In the genomic region with DNA sequence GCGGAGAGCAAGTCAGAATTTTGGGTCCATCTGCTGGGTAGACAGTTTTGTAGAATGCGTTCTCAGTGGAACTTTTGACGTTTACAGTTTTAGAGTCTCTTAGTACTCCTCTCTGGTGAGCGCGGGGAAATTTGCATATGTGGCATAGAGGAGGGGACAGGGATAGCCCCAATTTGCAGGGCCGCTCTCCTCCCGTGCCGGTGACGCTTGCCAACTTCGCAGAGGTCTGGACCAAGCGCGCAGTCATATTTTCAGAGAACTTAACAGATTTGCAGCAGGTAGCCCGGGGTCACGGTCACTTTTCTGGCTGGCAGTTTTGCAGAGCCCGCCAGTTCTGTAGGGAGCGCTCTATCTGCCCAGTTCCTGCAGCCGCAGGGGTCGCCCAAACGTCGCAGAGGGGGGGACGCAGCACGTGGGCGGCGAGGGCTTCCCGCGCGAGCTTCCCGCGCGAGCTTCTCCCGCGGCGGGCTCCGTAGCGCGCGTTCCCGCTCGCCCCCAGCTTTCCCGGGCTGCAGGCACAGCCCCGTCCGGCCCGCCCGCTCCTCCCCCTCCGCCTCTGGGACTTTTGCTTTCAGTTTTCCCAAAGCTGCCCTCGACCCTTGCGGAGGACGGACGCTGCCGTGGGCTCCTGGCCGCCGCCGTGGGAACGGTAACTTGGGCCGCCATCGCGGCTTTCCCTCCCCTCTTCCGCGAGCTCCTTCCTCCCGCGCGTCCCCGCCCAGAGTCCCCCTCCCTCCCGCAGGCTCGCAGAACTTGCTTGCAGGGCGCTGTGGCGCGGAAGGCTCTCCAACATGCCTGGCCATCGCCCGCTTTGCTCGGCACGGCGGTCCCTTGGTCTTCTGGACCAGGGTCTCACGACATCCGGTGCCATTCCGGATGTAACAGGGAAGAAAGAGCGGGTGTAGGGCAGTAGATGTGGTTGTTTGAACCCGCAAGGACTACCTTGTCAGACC, we compare ENCODE assay signal across 8 mouse cellular contexts. TPM values are rescaled to one million over a fixed set of nuclear protein-coding genes. Genes with fewer than 3 reads are reported as not detected.
DNase-seq lines count a peak whose midpoint lies in the region; ATAC-seq and TF ChIP-seq lines count a peak whose summit lies in the region.

A gene (plus strand): TSS at position 461 of the 953 bp plus-strand sequence.

- peaks cover 57% of the 10 kb centered on the region for H3K4me1 ChIP-seq in heart, embryonic 13.5 days
- 0 out of 2 replicates have a peak, but pooled peaks cover 9% of the 10 kb centered on the region for H3K4me1 ChIP-seq in kidney, postnatal 0 days (replicated peaks; ENCODE audit: insufficient read depth, low read length)
- 0 out of 2 replicates have a peak, but pooled peaks cover 6% of the 10 kb centered on the region for H3K4me1 ChIP-seq in lung, embryonic 14.5 days (ENCODE audit: insufficient read depth)

- peak within 1 kb of the TSS; percentile 92 for H3K27ac ChIP-seq in heart, embryonic 13.5 days (replicated peaks)
- peak within 1 kb of the TSS; percentile 91 for H3K27ac ChIP-seq in kidney, postnatal 0 days
- peak within 1 kb of the TSS; percentile 92 for H3K27ac ChIP-seq in lung, embryonic 14.5 days (ENCODE audit: low read depth)

- no peak; the same call in 1 of the 2 replicates for TF ChIP-seq CTCF in kidney, postnatal 0 days (IDR thresholded peaks at IDR 0.05; ENCODE audit: low read depth)
- no peak for TF ChIP-seq CTCF in lung, embryonic 14.5 days (IDR thresholded peaks at IDR 0.05; ENCODE audit: low read depth)

- peak; percentile 84 for DNase-seq in CD4-positive helper T cell, adult 2 months (ENCODE audit: low read depth, low spot score)
- DNase-seq in adrenal gland, adult 2 months, result peak; percentile 84
- DNase-seq in kidney, postnatal 0 days (ENCODE audit: low spot score), result peak; percentile 81
- peak; percentile 81 for DNase-seq in lung, embryonic 14.5 days
- DNase-seq in testis, postnatal 14 days (ENCODE audit: low spot score), result peak; percentile 63

- 1% methylated on average over 78 of the region's 78 CpGs for WGBS in heart, embryonic 13.5 days
- WGBS in kidney, postnatal 0 days, result under 1% methylated on average over 74 of the region's 78 CpGs
- 2% methylated on average over 74 of the region's 78 CpGs for WGBS in lung, embryonic 14.5 days

- peak; percentile 65 for ATAC-seq in erythroblast, adult 5-6 weeks (replicated peaks; ENCODE audit: low FRiP score, poor library complexity, severe bottlenecking)
- peak; percentile 62; the same call in 1 of the 2 replicates for ATAC-seq in heart, embryonic 13.5 days (ENCODE audit: extremely low read depth, insufficient number of reproducible peaks, low FRiP score, low TSS enrichment)
- ATAC-seq in kidney, postnatal 0 days (replicated peaks; ENCODE audit: low FRiP score, low read depth), result peak; percentile 66
- peak; percentile 71 for ATAC-seq in lung, embryonic 14.5 days (ENCODE audit: insufficient read depth)
- peak; percentile 42 for ATAC-seq in neutrophil, adult 5-6 weeks (ENCODE audit: extremely low read depth, insufficient number of reproducible peaks, low FRiP score, poor library complexity, severe bottlenecking)

- no peaks in the 10 kb centered on the region for H3K9me3 ChIP-seq in heart, embryonic 13.5 days
- no peaks in the 10 kb centered on the region for H3K9me3 ChIP-seq in kidney, postnatal 0 days (replicated peaks; ENCODE audit: low read length)
- no peaks in the 10 kb centered on the region for H3K9me3 ChIP-seq in lung, embryonic 14.5 days (ENCODE audit: low read depth, low read length)

- peak within 1 kb of the TSS; percentile 90 for H3K9ac ChIP-seq in heart, embryonic 13.5 days
- H3K9ac ChIP-seq in kidney, postnatal 0 days (ENCODE audit: low read depth, low read length), result peak within 1 kb of the TSS; percentile 74
- peak within 1 kb of the TSS; percentile 83 for H3K9ac ChIP-seq in lung, embryonic 14.5 days

- peaks cover 6% of the 10 kb centered on the region for H3K27me3 ChIP-seq in heart, embryonic 13.5 days (replicated peaks)
- no peaks in the 10 kb centered on the region for H3K27me3 ChIP-seq in kidney, postnatal 0 days (ENCODE audit: insufficient read depth, low read length)
- H3K27me3 ChIP-seq in lung, embryonic 14.5 days (ENCODE audit: insufficient read depth, low read length), result peaks cover 7% of the 10 kb centered on the region; the same call in 1 of the 2 replicates

- H3K4me2 ChIP-seq in heart, embryonic 13.5 days, result peak within 1 kb of the TSS; percentile 85
- H3K4me2 ChIP-seq in kidney, postnatal 0 days (ENCODE audit: low read length), result peak within 1 kb of the TSS; percentile 89
- peak within 1 kb of the TSS; percentile 93 for H3K4me2 ChIP-seq in lung, embryonic 14.5 days

- peak within 1 kb of the TSS; percentile 70 for H3K4me3 ChIP-seq in heart, embryonic 13.5 days
- peak within 1 kb of the TSS; percentile 60 for H3K4me3 ChIP-seq in kidney, postnatal 0 days (replicated peaks; ENCODE audit: low read depth, low read length)
- H3K4me3 ChIP-seq in lung, embryonic 14.5 days (ENCODE audit: low read depth, low read length), result peak within 1 kb of the TSS; percentile 69

- H3K36me3 ChIP-seq in heart, embryonic 13.5 days, result peaks cover 8% of the 10 kb centered on the region
- no peaks in the 10 kb centered on the region for H3K36me3 ChIP-seq in kidney, postnatal 0 days (ENCODE audit: insufficient read depth, low read length)
- H3K36me3 ChIP-seq in lung, embryonic 14.5 days (ENCODE audit: insufficient read depth), result no peaks in the 10 kb centered on the region

RNA-seq across cellular contexts. Expression of the gene that starts here (rescaled TPM):
- total RNA-seq in adrenal gland, adult 2 months (2021), result 1 to 10 TPM; 7.3 to 7.9 TPM
- 3.8 and 4.2 TPM in 2 replicates for polyA plus RNA-seq in adrenal gland, adult 2 months (2012; rRNA removed)
- total RNA-seq in erythroblast, adult 5-6 weeks (2015; ENCODE audit: low replicate concordance), result 14.8 and 17.6 TPM in 2 replicates
- total RNA-seq in erythroblast, adult 5-6 weeks (2017; ENCODE audit: low replicate concordance), result 15.0 and 17.6 TPM in 2 replicates
- 27.7 and 31.9 TPM in 2 replicates for polyA plus RNA-seq in heart, embryonic 13.5 days (2015; fragmentation: Nextera tagmentation; extraction: Ambion mirVana)
- polyA plus RNA-seq in kidney, postnatal 0 days (2015; fragmentation: Nextera tagmentation; extraction: Ambion mirVana), result 24.2 and 28.6 TPM in 2 replicates
- 30.7 and 32.1 TPM in 2 replicates for polyA plus RNA-seq in lung, embryonic 14.5 days (2014; fragmentation: Nextera tagmentation; extraction: Ambion mirVana)
- total RNA-seq in neutrophil, adult 5-6 weeks (2017), result 16.5 and 17.9 TPM in 2 replicates

Comparison
In these comparisons a context has a peak if more than half of its experiments do, and no peak if none do; other contexts are left out.
1. Peak in every context shown above with its lines: DNase-seq, ATAC-seq, H3K4me3 ChIP-seq and H3K27ac ChIP-seq.